Mouse (Mus musculus) kidney, adult 9 months (tissue): ENCODE data around the gene Tns3.
A peak's percentile ranks its signal among the peaks of the same experiment; 100 is the strongest.
"Not testable (repeated sequence)": the region's sequence is repeated elsewhere in the genome, so short reads cannot be mapped to it uniquely, and the experiment has no call there.

ENCODE experiments used
- DNase-seq: peaks from one replicate; pipeline ENCODE4 v3.0.0; 2022

The Tns3 gene

DNA sequence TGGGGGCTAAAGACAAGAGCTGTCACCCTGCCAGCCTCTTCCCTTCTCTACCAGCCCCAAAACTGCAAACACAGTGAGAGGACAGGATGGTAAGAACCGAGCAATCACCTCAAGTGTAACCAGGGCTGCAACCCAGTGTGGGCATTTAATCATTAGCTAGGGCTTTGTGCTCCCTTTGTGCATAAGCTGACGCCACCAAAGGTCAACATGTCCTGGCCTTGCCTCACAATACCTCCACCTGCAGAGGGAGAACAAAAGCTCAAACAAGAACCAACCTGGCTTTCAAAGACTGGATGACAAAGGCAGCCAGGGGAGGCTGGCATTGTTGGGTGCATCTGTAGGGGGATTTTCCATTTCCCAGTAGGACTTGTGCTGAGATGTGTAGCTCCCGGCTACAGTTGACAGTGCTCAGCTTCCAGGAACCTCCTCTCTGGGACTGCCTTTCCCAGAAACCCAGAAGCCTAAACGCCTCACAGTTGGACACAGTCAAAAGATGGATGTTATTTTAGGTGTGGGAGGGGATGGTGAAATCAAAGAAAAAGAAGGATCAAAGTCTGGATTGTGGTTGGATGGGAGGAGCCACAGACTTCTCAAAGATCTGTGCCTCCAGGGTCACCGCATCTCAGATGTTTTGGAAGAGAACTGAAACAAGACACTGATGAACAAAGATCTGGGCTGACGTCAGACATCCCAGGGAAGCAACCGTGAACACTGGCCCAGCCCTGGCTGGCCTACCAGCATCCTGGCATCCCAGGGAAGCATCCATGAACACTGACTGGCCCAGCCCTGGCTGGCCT, 94.9 kb downstream of the Tns3 start:
- peak; percentile 89 for DNase-seq

DNA sequence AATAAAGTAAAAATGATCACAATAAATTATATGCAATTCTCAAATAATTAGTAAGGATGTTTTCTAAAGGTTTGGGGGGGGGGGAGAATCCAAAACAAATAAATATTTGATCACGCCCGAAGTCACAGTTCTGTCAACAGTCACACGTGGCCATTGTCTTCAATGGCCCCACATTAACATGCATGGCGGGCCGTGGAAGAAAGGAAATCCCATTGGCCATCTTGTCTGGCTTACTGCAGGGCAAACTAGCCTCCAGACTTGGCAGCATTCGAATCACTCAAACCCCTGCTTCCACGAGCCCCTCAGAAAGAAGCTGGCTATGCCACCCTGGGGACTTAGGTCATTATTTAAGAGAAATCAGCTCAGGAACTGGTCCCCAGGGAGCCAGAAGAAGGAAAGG, 95.5 kb downstream of the Tns3 start:
- DNase-seq, result no peak

DNA sequence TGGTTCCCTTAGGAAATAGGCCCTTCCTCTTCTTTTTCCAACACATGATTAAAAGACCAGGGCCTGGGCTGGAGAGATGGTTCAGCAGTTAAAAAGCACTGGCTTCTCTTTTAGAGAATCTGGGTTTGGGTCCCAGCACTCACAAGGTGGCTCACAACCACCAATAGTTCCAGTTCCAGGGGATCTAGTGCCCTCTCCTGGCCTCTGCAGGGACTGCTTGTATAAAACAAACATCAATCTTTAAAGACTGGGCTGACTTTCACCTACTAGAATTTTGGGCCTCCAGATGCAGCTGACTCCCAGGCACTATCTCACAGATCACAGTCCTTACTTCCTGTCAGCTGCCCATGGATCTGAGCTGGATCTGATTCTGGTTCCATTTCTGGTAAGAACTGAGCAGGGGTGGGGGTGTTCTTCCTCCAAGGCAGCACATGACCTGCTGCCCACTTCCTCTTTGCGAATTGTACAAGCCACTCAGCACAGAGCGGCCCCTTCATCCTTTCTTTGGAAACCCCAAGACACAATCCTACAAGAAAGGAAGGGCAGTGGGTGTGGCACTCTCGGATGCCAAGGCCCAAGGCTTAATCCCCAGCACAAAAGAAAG, 98.0 kb downstream of the Tns3 start:
- no peak for DNase-seq

DNA sequence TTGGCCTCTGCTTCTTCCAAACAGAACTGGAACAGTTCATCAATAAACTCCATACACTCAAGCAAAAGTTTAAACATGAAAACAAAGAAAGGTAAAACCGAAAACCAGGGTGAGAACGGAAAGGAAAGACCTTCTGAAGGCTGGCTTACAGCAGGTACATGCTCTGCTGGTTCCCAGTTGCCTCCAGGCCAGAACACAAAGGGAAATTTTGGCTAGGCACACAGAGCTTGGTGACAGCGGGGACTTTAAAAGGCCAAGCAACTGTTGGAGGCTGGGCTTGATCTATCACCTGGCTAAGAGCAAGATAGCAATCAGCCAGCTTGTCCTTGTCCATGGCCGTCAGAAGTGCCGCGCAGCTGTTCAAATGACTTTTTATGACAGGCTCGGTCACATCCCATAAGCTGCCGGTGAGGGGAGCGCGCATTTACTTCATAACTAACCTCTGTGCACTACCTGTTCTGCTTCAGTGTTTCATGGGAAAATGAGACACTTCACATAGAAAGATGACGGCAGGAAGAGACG, 105.5 kb downstream of the Tns3 start:
- DNase-seq, result no peak

DNA sequence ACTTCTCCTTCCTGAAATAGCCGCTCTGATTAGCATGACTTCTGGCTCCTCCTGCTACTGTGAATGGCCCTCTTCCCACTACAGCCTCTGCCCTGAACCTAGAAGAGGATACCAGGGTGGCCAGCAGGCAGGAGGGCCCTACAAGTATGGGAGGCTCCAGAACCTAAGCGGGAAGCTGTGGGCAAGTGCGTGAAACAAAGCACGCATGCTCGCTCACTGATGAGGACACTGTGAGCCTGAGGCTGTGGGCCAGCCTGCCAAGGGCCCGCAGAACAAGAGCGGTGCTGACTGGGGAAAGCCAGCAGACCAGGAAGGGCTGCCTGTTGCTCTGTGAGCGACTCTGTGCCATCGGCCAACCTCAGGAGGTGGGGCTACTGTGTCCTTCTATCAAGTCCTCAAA, 106.1 kb downstream of the Tns3 start:
- peak; percentile 72 for DNase-seq

DNA sequence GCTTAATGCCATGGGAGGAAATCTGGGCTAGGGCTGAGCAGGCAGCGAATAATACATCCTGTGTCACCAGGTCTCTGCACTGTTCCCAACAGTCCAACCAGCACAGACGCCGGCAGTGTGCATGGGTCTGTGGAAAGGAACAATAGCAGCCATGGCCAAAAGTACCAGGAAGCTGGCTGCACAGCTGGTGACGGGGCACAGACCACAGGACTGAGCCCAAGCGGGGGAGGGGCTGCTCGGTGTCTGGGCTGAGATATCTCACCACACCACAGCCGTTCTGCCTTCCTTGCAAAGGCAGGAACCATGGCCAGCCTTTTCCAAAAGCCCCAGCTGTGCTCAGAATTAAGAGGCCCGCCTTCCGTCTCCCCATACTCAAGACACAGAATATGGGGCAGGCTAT, 107.3 kb downstream of the Tns3 start:
- DNase-seq, result no peak

DNA sequence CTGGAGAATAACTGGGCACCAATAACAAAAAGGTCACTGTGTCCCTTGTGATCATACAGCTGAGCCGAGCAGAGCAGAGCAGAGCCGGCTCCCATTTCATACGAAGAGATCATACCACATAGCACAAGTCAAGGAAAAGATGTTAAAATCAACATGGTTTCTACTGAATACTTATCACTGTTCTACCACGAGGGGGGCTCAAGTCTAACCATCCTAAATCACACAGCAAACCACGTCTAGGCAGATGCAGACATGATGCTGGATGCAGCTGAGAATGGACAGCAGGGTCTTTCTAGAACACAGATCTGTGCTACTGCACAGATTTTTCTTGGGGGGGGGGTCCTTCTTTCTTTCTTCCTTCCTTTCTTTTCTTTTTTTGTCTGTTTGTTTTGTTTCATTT, 112.6 kb downstream of the Tns3 start:
- DNase-seq, result no peak

DNA sequence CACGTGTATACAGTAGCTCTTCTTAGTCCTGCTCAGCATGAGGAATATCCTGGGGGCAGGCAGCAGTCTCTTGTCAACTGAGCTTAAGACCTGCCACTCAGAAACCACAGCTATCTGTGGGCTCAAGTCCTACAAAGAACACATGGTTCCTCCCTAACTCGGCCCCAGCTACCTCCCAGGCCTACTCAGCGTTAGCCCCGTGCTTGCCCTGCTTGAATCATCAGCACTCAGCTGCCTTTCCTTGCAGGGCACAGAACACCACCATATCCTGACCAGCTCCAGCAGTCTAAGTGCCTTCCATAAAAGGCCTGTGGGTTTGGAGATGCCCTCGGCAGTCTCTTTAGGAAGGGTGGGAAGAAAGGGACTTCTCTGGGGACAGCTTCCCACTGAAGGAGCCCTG, 116.7 kb downstream of the Tns3 start:
- DNase-seq, result no peak

DNA sequence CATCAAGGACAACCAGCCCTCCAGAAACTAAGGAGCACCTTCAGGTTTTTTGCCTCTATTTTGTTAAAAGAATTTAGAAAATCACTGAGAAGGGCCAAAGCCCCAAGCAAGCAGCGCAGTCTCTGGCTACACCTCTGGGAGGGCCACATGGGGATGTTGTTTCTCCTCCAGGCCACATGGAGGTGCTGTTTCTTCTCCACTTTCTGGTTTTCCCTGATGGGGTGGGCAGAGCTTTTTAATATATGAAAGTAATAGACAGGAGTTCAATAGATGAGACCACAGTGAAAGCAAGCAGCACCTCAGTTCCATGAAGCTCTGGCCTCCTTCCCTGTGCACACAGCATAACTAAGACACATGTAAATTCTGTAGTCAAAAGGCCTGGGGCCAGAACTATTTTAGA, 118.5 kb downstream of the Tns3 start:
- DNase-seq, result peak; percentile 49

DNA sequence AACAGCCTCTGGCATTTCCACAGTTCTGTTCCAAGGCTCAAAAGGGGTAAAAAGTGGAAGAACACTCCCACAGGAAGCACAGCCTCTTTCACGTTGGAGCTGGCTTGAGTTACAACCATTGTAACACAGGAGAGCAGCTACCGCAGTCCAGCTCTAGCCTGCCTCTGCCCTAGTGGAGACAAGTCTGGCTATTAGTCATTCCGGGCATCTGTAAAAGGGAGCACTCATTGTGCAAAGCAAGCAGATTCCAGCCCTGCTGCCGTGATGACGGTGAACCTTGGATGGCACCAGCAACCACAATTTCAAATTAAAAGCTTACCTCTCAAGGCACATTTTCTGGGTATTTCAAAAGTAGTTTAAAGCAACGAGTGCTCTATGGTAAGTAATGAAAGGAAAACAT, 120.0 kb downstream of the Tns3 start:
- DNase-seq, result peak; percentile 76

DNA sequence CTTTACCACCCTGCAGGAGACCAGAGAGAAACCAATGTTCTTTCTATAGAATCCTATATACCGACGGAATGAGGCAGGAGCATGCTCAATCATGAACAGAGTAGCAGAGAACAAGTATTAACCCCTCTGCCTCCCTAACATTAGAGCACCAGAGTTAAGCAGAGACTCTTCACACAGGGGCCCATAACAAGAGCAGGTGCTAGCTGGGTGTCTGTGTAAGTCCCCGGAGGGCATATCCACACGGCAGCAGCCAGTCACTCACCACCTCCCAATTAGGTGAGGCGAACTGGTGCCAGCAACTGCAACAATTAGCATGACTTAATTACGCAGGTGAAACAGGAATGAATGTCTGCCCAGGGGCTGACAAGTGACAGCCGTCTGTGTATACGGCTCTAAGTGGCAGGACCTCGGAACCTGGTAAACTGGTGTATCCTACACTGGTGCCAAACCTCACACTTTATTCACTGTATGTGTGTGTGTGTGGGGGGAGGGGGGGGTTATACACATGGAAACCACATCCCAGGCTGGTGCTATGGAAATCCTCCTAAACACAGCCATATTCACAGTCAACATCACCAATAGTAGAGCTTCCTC, 123.0 kb downstream of the Tns3 start:
- no peak for DNase-seq

DNA sequence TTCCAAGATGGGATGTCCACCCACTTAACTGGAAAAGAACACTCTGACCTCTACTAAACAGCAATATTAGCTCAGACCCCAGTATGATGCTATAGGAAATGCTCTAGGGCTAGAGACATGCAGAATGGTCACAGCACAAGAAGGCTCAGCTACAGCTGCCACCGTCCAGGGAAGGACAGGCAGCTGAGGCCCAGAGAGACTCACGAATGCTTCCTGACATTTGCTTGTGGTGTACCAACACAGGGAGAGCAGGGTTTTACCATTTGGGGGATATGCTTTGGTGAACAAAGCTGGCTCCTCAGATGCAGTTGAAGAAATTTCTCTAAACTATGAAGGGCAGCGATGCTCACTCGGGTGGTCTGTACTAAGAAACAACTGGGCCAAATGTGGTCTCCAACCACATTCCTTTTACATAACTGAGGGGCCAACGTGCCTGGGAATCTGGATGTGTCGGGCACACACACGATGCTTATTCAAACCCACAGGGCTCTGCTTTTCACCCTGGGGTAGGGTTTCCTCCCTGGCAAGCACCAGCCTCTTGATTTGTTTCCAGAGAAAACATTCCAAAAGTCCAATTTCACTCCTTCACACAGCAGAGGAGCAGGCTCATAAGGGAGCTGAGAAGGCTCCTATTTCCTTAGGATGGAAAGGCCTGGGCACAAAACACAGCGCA, 124.6 kb downstream of the Tns3 start:
- peak; percentile 41 for DNase-seq

DNA sequence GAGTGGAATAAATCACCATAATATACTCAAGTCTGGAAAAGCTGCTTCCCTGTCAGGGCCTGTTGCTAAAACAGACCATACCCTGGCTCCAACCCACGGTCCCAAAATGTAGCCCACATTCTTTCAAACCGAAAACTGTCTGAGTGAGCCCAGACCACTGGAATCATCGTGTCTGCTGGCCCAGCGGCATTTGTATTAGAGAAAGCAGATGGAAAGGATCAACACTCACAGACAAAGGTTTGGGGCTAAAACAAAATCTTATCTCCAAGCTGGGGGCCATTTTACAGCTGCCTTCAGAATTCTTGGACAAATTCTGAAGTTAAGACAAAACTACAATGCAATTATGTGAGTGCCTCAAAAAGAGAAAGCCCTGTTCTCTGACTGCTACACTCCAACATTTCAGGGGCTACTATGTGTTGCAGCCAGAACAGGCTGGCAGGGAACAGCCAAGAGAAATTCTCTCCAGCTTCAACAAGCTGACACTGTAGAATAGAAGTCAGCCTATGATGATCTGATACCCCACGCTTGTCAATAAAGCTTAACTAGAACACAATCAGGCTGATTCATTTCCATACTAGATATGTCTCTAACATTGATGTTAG, 127.2 kb downstream of the Tns3 start:
- DNase-seq, result peak; percentile 16

DNA sequence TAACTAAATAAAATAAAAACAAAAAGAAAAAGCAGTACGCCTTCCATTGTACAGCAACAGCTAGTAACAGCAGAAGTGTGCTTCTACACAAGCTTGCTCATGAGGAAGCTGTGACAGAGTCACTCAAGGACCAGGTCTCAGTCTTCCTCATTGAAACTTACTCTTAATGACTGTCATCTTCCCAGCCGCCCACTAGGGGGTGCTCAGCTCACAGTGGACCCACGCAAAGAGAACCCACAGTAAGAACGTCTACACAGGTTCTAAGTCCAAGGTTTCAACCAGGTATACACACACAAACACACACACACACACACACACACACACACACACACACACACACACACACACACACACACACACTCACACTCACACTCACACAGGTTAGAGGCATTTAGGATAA, 129.4 kb downstream of the Tns3 start:
- peak; percentile 75 for DNase-seq

DNA sequence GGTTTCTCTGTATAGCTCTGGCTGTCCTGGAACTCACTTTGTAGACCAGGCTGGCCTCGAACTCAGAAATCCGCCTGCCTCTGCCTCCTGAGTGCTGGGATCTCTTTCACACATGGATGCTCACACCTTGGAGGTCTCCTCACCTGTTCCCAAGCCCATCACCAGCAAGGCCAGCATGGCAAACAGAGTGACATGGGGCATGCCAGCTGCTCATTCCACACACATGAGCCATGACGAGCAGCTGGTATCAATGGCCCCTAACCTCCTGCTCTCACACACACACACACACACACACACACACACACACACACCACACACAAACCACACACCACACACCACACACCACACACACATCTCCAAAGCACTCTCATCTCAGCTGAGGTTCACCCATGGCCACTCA, 131.6 kb downstream of the Tns3 start:
- not testable (repeated sequence) for DNase-seq

DNA sequence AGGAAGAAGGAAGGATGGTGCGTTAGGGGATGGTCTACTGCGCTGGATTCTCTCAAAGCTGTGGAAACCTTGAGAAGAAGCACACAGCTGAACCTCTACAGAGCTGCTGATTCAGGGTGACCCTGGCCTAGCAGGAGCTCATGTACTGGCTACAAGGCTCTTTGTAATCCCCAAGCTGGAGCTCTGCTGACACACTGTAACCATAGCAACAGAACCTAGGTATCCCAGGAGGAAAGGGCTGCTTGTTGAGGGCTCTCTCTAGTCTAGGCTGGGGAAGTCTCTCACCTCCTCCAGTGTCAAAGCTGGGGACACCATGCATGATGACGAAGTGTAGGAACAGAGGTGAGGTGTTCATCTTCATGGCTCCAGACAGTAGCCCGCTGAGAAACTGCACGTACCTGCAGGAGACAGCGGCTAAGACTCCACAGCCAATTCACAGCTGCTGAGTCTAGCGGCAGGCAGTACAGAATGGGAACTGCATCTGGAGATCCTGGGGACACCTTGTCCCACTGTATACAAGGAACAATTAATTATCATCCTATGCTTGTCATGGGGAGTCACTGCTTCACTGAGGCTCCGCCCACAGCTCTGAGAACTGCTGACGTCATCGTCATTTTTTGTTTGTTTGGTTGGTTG, 132.1 kb downstream of the Tns3 start:
- DNase-seq, result no peak

DNA sequence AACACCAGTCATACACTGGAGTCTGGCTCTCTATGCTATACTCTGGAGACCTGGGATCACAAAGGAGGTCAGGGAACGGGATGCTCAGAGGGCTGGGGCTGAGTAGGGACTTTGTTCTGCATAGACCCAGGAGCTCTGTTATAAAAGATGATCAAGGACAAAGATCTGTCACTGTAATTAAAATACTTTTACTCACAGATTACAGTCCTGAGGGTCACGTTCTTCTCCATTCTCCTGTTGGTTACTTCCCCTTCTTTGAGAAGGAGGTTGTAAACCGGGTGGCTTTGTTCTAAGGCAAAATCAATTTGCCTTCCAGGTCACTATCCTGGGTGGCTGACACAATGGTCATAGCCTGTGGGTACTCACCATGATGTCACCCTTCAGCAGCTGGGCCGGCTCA, 133.8 kb downstream of the Tns3 start:
- no peak for DNase-seq

DNA sequence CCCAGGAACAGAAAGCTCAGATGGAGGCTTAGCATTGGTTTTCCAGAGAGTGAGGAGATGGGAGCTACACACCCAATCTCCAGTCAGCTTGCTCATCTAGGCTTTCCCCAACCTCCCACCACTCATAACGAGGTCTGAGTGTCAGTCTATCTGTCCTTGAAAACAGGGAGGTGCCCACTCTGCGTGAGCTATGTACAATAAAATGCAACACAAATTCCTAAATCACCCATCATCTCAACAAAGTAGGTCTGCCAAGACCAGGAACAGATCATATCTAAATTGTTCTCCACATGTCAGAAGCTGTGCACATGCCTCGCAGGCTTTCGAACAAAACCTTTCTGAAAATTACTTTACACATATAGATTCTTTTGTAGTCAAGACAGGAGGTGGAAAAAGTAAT, 134.3 kb downstream of the Tns3 start:
- DNase-seq, result no peak

DNA sequence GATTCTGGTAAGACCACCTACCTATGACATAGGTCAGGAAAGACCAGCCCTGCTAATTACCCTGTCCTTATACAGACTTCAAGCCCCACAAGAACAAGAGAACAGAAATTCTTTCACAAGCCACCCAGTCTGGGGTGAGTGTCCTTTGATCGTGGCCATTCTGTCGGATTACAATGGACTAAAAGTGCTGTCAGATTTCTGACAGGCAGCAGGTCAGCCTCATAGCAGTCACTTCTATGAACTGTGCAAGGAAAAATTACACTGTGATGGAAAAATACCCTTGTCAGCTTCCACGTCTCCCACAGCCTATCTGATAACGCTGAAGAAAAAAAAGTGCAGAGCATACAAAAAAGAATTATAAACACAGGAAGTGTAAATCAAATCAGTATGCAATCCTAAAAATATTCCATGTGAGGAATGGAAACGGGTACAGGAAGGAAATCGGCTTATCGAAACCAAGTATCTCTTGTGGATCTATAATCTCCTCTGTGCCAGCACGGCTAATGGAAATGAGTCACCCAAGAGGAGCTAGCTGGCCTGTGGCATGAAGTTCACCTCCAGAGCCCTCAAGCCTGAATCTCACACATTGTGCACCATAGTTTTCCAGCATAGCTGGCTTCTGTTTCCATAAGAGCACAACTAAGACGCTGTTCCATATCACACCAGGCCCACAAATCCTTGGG, 138.7 kb downstream of the Tns3 start:
- peak; percentile 22 for DNase-seq

DNA sequence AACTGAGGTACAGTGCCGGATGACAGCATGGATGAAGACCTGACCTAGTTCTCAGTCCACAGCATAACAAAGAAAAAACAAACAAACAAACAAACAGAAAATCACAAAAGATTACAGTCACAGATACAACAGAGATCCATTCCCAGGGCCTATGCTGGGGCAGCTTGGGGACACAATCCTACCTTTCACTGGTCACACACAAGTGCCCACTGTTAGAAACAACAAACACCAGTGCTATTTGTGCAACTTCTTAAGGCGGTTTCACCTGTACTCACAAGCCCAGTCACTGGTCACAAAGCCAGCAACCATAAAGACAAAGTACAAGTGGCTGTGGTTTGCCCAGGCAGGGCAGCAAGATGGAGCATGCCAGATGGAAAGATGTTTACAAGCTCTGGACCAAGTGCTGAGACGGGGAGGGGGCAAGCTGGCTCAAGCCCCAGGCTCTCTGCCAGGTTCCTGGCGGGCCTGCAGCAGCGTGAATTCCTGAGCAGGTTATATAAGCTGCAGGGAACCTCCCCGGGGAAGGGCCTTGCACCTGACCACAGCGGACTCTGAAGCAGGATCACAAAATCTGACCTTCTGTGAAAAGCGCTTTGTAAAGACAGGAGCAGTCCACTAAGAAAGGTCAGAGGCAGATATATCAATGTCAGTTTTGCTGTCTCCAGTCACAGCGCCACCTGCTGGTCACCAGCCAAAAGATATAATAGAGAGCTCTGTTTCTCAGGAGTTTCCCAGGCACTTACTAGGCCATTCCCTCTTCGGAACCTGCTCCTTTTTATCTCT, 140.8 kb downstream of the Tns3 start:
- peak; percentile 98 for DNase-seq
